Mouse (Mus musculus): ENCODE data around the gene Smc6. TPM values are rescaled to one million over a fixed set of nuclear protein-coding genes. Genes with fewer than 3 reads are reported as not detected.
A peak's percentile ranks its signal among the peaks of the same experiment; 100 is the strongest.

Gene Smc6
- total RNA-seq (2021), result 10 to 100 TPM; 54.8 to 56.7 TPM

GRCm38 (mm10) chr12:11265382-11266281 is at the start of gene Smc6, which contains the start of gene Gen1:
TSS of gene Smc6 (plus strand) at chr12:11265886.
TSS of gene Gen1 (minus strand) at chr12:11265801.
- intact Hi-C loops (cut with DNase I), result loop anchor here (2.0 kb wide), 1 partner anchor 61 kb away; no protein-coding TSS in a partner anchor
- DNase-seq, result peak; percentile 96 to 98

DNA sequence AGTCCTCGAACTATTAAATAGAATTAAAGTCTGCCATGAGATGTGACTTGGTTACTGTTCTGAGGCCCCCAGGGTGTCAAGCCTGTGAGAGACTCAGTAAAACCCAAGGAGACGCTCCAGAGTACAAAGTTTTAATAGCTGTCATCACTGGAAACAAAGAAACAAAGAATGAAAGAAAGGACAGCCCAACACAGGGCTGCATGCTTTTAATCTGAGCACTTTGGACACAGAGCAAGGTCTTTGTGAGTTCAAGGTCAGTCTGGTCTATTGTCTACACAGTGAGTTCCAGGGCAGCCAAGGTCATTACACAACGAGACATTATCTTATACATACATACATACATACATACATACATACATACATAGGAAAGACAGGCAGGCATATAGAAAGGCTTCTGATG is 49.2 kb upstream of the Smc6 start:
- no peak for DNase-seq
- intact Hi-C loops (cut with DNase I), result no loop called here

- intact Hi-C loops (cut with DNase I), result no loop called here
Observed at GRCm38 (mm10) chr12:11217726-11218250, 47.9 kb upstream of the Smc6 start.

DNA sequence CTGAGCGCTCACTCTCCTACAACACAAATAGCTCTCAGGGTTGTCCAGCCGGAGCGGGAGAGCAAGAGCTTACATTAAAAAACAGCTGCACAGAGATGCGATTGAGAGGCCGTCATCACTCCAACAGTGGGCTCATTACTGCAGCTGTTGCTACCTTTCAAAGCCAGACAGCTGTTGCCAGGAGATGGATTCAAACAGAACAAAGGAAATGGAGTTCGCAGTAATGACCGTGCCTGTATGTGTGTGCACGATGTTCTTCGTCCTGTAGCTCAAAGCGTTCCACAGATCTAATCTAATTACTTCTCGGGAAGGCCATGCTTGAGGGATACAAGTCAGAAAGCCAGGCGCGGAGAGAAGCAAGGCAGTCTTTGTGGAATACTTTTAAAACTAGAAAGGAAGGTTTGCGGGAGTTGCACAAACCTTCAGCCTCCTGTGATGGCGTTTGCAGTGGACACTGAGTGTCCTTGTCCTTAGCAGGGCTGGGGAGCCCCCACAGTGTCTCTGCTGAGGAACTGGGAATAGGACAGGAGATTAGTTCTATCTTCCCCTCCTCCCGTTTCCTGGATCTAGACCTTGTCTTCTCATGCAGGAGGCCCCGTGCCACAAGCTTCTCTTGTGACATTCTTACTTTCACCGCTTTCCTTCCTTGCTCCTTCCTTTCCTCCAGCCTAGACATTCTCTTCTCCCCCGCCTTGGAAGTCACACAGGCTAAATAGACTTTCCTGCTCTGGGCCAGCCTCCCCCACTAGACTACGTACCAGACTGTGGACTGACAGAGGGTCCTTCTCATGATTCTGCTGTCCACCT is 44.0 kb upstream of the Smc6 start:
- peak; percentile 63 to 64 for DNase-seq
- intact Hi-C loops (cut with DNase I), result no loop called here

More at GRCm38 (mm10) chr12:11217726-11218250, 47.9 kb upstream of the Smc6 start:
- DNase-seq, result no peak

DNA sequence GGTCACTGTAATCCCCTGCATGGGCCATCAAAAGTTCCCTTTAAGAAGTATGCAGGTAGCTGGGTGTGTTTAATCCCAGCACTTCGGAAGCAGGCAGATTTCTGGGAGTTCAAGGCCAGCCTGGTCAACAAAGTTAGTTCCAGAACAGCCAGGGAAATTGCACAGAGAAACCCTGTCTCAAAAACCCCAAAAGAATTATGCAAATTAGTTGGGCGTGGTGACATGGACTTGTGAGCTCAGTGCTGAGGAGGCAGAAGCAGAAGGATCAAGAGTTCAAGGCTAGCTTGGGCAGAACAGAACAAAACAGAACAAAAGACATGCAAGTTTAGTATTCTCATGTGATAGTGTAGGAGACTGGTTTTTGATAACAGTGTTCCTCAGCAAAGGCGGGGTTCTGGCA is 43.1 kb upstream of the Smc6 start:
- no peak for DNase-seq
- intact Hi-C loops (cut with DNase I), result no loop called here

DNA sequence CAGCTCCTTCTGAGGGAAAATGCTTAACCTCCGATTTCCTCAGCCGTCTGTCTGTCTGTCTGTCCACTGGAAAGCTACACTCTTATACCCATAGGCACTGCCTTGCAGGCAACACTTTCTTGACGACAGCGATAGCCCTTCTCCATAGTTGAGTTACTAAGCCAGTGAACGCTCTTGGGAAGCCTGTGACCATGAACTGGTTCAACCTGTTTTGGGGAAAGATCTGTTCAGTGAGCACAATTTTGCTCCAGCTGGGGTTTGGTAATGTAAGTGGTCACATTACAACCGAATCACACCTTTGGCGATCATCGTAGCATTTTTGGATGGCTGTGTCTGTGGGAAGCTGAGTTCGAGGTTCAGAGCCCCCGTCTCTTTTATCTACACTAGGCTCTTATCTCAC is 42.6 kb upstream of the Smc6 start:
- intact Hi-C loops (cut with DNase I), result no loop called here
- no peak for DNase-seq

GRCm38 (mm10) chr12:11224722-11225121 is 41.0 kb upstream of the Smc6 start:
- intact Hi-C loops (cut with DNase I), result no loop called here
- no peak for DNase-seq

- intact Hi-C loops (cut with DNase I), result no loop called here
- no peak for DNase-seq
Observed at GRCm38 (mm10) chr12:11226123-11226522, 39.6 kb upstream of the Smc6 start.

- DNase-seq, result peak in 1 of 2 experiments; percentile 49
- intact Hi-C loops (cut with DNase I), result no loop called here
Observed at GRCm38 (mm10) chr12:11226529-11227268, 39.0 kb upstream of the Smc6 start.

GRCm38 (mm10) chr12:11230267-11230666 is 35.4 kb upstream of the Smc6 start:
- no peak for DNase-seq
- intact Hi-C loops (cut with DNase I), result no loop called here

- DNase-seq, result no peak
Observed at GRCm38 (mm10) chr12:11235996-11236395, 29.7 kb upstream of the Smc6 start.

GRCm38 (mm10) chr12:11247460-11247859 is 18.2 kb upstream of the Smc6 start:
- DNase-seq, result no peak
- intact Hi-C loops (cut with DNase I), result no loop called here

More at GRCm38 (mm10) chr12:11235996-11236395, 29.7 kb upstream of the Smc6 start:
- intact Hi-C loops (cut with DNase I), result no loop called here

DNA sequence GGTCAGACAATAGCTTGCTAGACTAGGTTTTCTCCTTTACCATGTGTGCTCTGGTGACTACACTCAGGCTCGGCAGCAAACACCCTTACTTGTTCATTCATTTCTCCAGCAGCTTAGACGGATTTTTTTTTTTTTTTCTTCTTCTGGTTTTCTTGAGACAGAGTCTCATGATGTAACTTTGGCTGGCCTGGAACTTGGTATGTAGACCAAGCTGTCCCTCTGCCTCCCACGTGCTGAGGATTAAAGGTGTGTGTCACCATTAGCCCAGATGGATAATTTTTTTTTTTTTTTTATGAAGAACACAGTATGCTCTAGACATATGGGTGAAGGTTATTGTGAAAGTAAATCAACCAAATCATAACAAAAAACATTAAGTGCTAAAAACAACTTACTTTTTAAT is 15.4 kb upstream of the Smc6 start:
- intact Hi-C loops (cut with DNase I), result no loop called here
- no peak for DNase-seq

DNA sequence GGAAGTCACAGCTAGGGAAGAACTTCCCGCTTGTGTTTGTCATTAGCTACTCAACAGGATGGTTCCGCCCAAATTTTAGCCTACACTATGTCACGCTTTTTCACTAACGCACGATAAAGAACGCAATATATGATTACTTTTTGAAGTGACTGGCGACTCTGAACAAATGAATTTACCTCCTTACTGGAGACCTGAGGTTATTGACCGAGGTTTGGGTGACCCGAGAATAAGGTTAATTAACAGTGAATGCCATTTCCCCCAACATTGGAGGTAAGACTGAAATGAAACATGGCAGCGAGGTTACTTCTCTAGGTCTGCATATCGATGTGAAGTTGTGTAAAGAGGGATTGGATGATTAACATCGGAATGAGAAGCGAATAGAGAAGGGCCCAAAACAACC is 791 bp upstream of the Smc6 start:
- DNase-seq, result no peak
- intact Hi-C loops (cut with DNase I), result no loop called here

DNA sequence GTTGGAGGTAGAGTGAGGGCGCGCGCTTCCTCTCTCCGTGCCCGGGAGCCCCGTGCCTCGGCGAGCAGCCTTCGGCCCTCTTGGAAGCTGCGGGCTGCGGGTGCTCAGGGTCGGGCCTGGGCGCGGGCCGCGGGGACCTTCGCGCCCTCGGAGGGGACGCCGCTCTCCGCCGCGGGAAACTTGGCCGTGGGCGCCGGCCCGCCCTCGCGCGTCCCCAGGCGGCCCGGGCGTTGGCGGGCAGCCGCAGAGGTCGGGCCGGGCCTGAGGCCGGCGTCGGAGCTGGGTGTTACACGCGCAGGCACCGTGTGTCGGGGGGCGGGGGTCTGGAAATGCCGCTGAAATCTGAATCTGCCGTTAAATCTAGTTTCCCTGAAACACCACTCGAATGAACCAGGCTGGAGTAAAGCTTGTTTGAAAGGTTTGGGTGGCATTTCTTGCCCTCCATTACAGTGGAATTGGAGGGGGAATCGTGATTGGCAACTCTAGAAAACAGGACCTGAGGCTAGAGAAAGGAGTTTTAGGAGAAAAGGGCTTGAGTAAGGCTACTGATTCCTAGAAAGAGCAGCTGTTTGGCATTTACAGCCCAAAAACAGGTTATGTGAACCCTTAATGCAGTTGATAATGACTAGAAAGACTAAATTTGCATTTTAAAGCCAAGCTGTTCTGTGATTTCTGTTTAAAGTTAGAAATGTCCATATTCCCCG is 748 bp downstream of the Smc6 start:
- DNase-seq, result peak in 1 of 2 experiments; percentile 74
- intact Hi-C loops (cut with DNase I), result loop anchor here (2.0 kb wide), 1 partner anchor 62 kb away; no protein-coding TSS in a partner anchor

GRCm38 (mm10) chr12:11267030-11267429 is 1.3 kb downstream of the Smc6 start:
- peak; percentile 8 to 10 for DNase-seq
- intact Hi-C loops (cut with DNase I), result loop anchor here (2.0 kb wide), 1 partner anchor 62 kb away; no protein-coding TSS in a partner anchor

- intact Hi-C loops (cut with DNase I), result loop anchor here (5.0 kb wide), 1 partner anchor 35 kb away; no protein-coding TSS in a partner anchor
- no peak for DNase-seq
Observed at GRCm38 (mm10) chr12:11272568-11272967, 6.9 kb downstream of the Smc6 start.

- no peak for DNase-seq
- intact Hi-C loops (cut with DNase I), result loop anchor here (5.0 kb wide), 1 partner anchor 34 kb away; no protein-coding TSS in a partner anchor
Observed at GRCm38 (mm10) chr12:11273185-11273584, 7.5 kb downstream of the Smc6 start.

DNA sequence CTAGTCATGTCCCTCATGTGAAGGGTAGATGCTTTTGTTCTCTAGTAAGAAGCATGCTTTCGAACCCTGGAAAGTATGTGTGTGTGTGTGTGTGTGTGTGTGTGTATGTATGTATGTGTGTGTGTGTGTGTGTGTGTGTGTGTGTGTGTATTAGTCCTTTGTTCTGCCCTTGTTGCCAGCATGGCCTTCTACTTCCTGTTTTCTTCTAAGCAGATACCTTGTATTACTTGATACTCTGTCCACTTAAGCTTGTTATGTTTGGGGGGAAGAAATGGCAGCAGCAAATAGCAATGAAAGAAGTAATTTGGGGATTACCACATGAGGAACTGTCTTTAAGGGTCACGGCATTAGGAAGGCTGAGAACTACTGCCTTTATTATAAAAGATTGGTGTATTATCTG is 10.9 kb downstream of the Smc6 start:
- intact Hi-C loops (cut with DNase I), result no loop called here
- DNase-seq, result no peak

DNA sequence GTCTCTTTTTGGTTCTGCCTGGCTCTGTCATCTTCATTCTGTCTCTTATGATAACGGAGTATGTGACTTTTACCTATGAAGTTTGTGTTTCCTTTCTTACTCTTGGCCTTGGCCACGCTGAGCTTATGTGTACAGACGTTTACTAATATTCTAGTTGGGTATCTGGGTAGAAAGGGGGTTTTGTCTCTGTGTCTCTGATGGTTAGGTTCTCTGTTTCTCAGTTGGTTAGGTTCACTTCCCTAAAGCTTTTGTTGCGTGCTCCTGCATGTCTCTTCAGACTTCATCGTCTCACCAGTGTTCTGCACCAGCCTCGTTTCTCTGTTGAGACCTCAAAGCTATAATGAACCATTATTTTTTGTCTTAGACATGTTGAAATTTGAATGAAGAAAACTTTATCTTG is 11.5 kb downstream of the Smc6 start:
- intact Hi-C loops (cut with DNase I), result no loop called here
- DNase-seq, result no peak

Measured in heart, postnatal 10 days (tissue).